Mouse (Mus musculus) embryonic facial prominence, embryonic 11.5 days (tissue): Measurements from ENCODE around the gene Nkx3-2. TPM values are rescaled to one million over a fixed set of nuclear protein-coding genes. Genes with fewer than 3 reads are reported as not detected.
A peak's percentile ranks its signal among the peaks of the same experiment; 100 is the strongest.

Source experiments
- ATAC-seq: fragments of 200-750 bp; cut with Nextera tagmentation; replicated peaks from 2 replicates; pipeline ENCODE4 v1.8.0; 2017; ENCODE audit warnings: low read depth; ENCODE audit not compliant: insufficient number of reproducible peaks, low FRiP score, low TSS enrichment
- DNase-seq: peaks from one replicate; pipeline ENCODE4 v3.0.0-alpha.2; 2015; ENCODE audit warnings: low spot score
- H3K27ac ChIP-seq: fragments of 300-500 bp; sonication (generic); replicated peaks from 2 replicates; pipeline ENCODE4 v1.5.1; 2014; ENCODE audit warnings: mild to moderate bottlenecking, low read depth, low read length, control low read depth
- H3K27me3 ChIP-seq: fragments of 300-500 bp; sonication (generic); 2 replicates; pipeline ENCODE4 v1.6.1; 2014; ENCODE audit warnings: mild to moderate bottlenecking, low read length, moderate library complexity, mixed read lengths; ENCODE audit not compliant: control insufficient read depth, insufficient read depth
- H3K36me3 ChIP-seq: fragments of 300-500 bp; sonication (generic); replicated peaks from 2 replicates; pipeline ENCODE4 v1.6.1; 2014; ENCODE audit warnings: low read depth, mild to moderate bottlenecking, low read length, moderate library complexity, mixed read lengths; ENCODE audit not compliant: control insufficient read depth, insufficient read depth
- H3K4me1 ChIP-seq: fragments of 300-500 bp; sonication (generic); 2 replicates; pipeline ENCODE4 v1.6.1; 2014; ENCODE audit warnings: low read length, mixed read lengths; ENCODE audit not compliant: control insufficient read depth, insufficient read depth
- H3K4me2 ChIP-seq: fragments of 300-500 bp; sonication (generic); 2 replicates; pipeline ENCODE4 v1.6.1; 2014; ENCODE audit warnings: low read depth, mild to moderate bottlenecking, control low read depth, low read length, moderate library complexity
- H3K4me3 ChIP-seq: fragments of 300-500 bp; sonication (generic); 2 replicates; pipeline ENCODE4 v1.5.1; 2014; ENCODE audit warnings: low read depth, low read length, control low read depth
- H3K9ac ChIP-seq: fragments of 300-500 bp; sonication (generic); replicated peaks from 2 replicates; pipeline ENCODE4 v1.6.1; 2014; ENCODE audit warnings: mild to moderate bottlenecking, control low read depth, low read length
- H3K9me3 ChIP-seq: fragments of 300-500 bp; sonication (generic); replicated peaks from 2 replicates; pipeline ENCODE4 v1.6.1; 2016; ENCODE audit warnings: mild to moderate bottlenecking, low read length, inconsistent platforms, mixed read lengths; ENCODE audit not compliant: control insufficient read depth
- WGBS: fragments of 180-500 bp; shearing (Covaris S2); extraction: QIAGEN DNeasy Blood & Tissue Kit; methylation state at CpG from one replicate; pipeline ENCODE4 v1.1.7; 2014; 5-methylcytosine and 5-hydroxymethylcytosine counted together
- polyA plus RNA-seq: library from polyadenylated mRNA; unstranded; fragments of >200 nt; fragmentation: Nextera tagmentation; extraction: Ambion mirVana; gene quantifications from 2 replicates; pipeline ENCODE4 v1.2.1, GENCODE M21; 2014

Nkx3-2 gene
- polyA plus RNA-seq, 1 experiment from 2014 or later, result 1.8 TPM

- H3K9me3 ChIP-seq, result no peaks in the 10 kb centered on the region
- no peak overlapping the region for H3K4me2 ChIP-seq
- no peak overlapping the region for H3K27ac ChIP-seq
- DNase-seq, result no peak
- H3K4me1 ChIP-seq, result no peaks in the 10 kb centered on the region
- H3K4me3 ChIP-seq, result no peak overlapping the region
- peaks cover 79% of the 10 kb centered on the region for H3K27me3 ChIP-seq
- H3K36me3 ChIP-seq, result no peaks in the 10 kb centered on the region
- no peak overlapping the region for H3K9ac ChIP-seq
- no peak for ATAC-seq
- WGBS, result 1% methylated on average over 17 of the region's 17 CpGs
Measured at GRCm38 (mm10) chr5:41754226-41754775, 10.0 kb downstream of the Nkx3-2 start.

- no peak overlapping the region for H3K9ac ChIP-seq
- no peak overlapping the region for H3K4me2 ChIP-seq
- no peak for DNase-seq
- no peak overlapping the region for H3K4me3 ChIP-seq
- H3K27ac ChIP-seq, result no peak overlapping the region
- H3K27me3 ChIP-seq, result peaks cover 78% of the 10 kb centered on the region
- WGBS, result 34% methylated on average over 4 of the region's 4 CpGs
- no peaks in the 10 kb centered on the region for H3K4me1 ChIP-seq
- no peak for ATAC-seq
- no peaks in the 10 kb centered on the region for H3K9me3 ChIP-seq
- H3K36me3 ChIP-seq, result no peaks in the 10 kb centered on the region
Measured at GRCm38 (mm10) chr5:41752721-41753120, 11.6 kb downstream of the Nkx3-2 start.

GRCm38 (mm10) chr5:41744898-41745780, 19.2 kb downstream of the Nkx3-2 start:
- no peaks in the 10 kb centered on the region for H3K36me3 ChIP-seq
- H3K27ac ChIP-seq, result no peak overlapping the region
- no peak overlapping the region for H3K9ac ChIP-seq
- H3K27me3 ChIP-seq, result peaks cover 44% of the 10 kb centered on the region
- H3K4me3 ChIP-seq, result no peak overlapping the region
- H3K4me1 ChIP-seq, result no peaks in the 10 kb centered on the region
- no peaks in the 10 kb centered on the region for H3K9me3 ChIP-seq
- ATAC-seq (peak; percentile 47; the same call in 1 of the 2 replicates), DNase-seq (no peak)
- 3% methylated on average over 13 of the region's 15 CpGs for WGBS
- no peak overlapping the region for H3K4me2 ChIP-seq

- DNase-seq, result no peak
- Histone ChIP-seq H3K4me1 (no peaks in the 10 kb centered on the region), H3K4me3 (no peak overlapping the region), H3K27ac (no peak overlapping the region), H3K4me2 (no peak overlapping the region), H3K9me3 (no peaks in the 10 kb centered on the region), H3K27me3 (peaks cover 38% of the 10 kb centered on the region), H3K9ac (no peak overlapping the region), H3K36me3 (no peaks in the 10 kb centered on the region)
- WGBS, result 8% methylated on average over 7 of the region's 7 CpGs
- ATAC-seq, result no peak; the same call in 1 of the 2 replicates
Measured at GRCm38 (mm10) chr5:41744234-41744633, 20.1 kb downstream of the Nkx3-2 start.

- Histone ChIP-seq H3K27ac (no peak overlapping the region), H3K4me3 (no peak overlapping the region), H3K27me3 (peaks cover 2% of the 10 kb centered on the region), H3K36me3 (no peaks in the 10 kb centered on the region), H3K4me2 (no peak overlapping the region), H3K9ac (no peak overlapping the region), H3K9me3 (no peaks in the 10 kb centered on the region), H3K4me1 (no peaks in the 10 kb centered on the region)
- no peak for ATAC-seq
- no peak for DNase-seq
- WGBS, result 49% methylated on average over 6 of the region's 6 CpGs
Measured at GRCm38 (mm10) chr5:41738817-41739216, 25.5 kb downstream of the Nkx3-2 start.

GRCm38 (mm10) chr5:41737039-41737438, 27.3 kb downstream of the Nkx3-2 start:
- Histone ChIP-seq H3K9me3 (no peaks in the 10 kb centered on the region), H3K27ac (no peak overlapping the region), H3K4me2 (no peak overlapping the region), H3K4me3 (no peak overlapping the region), H3K4me1 (no peaks in the 10 kb centered on the region), H3K9ac (no peak overlapping the region), H3K36me3 (no peaks in the 10 kb centered on the region), H3K27me3 (no peaks in the 10 kb centered on the region)
- ATAC-seq, result no peak
- WGBS, result 51% methylated on average over 5 of the region's 5 CpGs
- no peak for DNase-seq

- DNase-seq, result no peak
- no peaks in the 10 kb centered on the region for H3K4me1 ChIP-seq
- no peaks in the 10 kb centered on the region for H3K36me3 ChIP-seq
- H3K9me3 ChIP-seq, result no peaks in the 10 kb centered on the region
- H3K9ac ChIP-seq, result no peak overlapping the region
- no peaks in the 10 kb centered on the region for H3K27me3 ChIP-seq
- H3K4me2 ChIP-seq, result no peak overlapping the region
- no peak overlapping the region for H3K4me3 ChIP-seq
- H3K27ac ChIP-seq, result no peak overlapping the region
- no peak for ATAC-seq
- 84% methylated on average over 1 of the region's 1 CpGs for WGBS
Measured at GRCm38 (mm10) chr5:41727017-41727416, 37.3 kb downstream of the Nkx3-2 start.

- DNase-seq, result no peak
- no peak overlapping the region for H3K9ac ChIP-seq
- H3K27me3 ChIP-seq, result no peaks in the 10 kb centered on the region
- no peaks in the 10 kb centered on the region for H3K9me3 ChIP-seq
- H3K4me3 ChIP-seq, result no peak overlapping the region
- H3K4me1 ChIP-seq, result no peaks in the 10 kb centered on the region
- H3K36me3 ChIP-seq, result no peaks in the 10 kb centered on the region
- no peak overlapping the region for H3K4me2 ChIP-seq
- 73% methylated on average over 6 of the region's 6 CpGs for WGBS
- no peak overlapping the region for H3K27ac ChIP-seq
- no peak for ATAC-seq
Measured at GRCm38 (mm10) chr5:41725573-41725972, 38.7 kb downstream of the Nkx3-2 start.
